Mouse (Mus musculus): ENCODE data around the gene Zswim3.
"Not testable (repeated sequence)": the region's sequence is repeated elsewhere in the genome, so short reads cannot be mapped to it uniquely, and the experiment has no call there.

Gene Zswim3

DNA sequence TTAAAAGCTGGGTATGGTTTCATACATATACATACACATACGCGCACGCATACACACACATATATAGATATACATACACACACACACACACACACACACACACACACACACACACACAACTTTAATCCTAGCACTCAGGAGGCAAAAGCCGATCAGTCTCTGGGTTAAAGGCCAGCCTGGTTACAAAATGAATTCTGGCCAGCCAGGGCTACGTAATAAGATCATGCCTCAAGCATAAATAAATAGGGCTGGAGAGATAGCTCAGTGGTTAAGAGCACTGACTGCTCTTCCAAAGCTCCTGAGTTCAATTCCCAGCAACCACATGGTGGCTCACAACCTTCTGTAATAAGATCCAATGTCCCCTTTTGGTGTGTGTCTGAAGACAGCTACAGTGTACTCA lies 50.7 kb downstream of the Zswim3 start:
- DNase-seq (ENCODE audit: low spot score in 2 of 2) = not testable (repeated sequence)

DNA sequence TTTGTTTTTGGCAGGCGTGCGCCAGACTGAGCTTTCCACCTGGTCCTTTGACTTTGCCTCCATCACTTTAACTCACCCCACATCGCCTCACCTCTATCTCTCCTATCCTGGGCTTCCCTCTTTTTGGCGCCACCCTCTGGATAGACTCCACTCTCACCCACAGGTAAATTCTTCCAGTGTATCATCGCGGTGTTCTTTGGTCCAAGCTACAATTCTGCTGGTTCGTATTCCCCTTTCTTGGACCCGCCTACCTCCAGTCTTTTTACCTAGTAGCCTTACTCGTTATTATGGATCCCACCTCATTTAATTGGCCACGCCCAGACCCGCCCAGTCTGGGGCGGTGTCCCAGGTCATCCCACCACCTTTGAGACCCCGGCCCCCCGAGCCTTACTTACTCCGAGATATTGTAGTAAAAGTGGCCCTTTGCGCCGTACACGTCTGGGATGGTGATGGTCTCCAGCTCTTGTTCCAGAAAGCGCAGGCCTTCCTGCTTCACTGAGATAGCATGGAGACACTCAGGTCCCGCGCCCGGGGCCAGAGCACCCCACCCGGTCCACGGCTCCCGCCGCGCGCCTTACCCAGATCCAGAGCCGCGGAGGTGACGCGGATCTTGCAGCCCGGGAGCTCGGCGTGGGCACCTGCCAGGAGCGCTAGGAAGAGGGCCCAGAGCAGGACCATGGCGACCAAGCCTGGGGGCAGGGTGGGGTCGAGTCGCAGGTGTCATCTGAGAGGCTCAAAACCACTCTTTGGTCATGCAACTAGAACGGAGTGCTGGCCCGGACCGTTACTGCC lies 51.6 kb downstream of the Zswim3 start:
- DNase-seq (ENCODE audit: low spot score in 2 of 2) = no peak

DNA sequence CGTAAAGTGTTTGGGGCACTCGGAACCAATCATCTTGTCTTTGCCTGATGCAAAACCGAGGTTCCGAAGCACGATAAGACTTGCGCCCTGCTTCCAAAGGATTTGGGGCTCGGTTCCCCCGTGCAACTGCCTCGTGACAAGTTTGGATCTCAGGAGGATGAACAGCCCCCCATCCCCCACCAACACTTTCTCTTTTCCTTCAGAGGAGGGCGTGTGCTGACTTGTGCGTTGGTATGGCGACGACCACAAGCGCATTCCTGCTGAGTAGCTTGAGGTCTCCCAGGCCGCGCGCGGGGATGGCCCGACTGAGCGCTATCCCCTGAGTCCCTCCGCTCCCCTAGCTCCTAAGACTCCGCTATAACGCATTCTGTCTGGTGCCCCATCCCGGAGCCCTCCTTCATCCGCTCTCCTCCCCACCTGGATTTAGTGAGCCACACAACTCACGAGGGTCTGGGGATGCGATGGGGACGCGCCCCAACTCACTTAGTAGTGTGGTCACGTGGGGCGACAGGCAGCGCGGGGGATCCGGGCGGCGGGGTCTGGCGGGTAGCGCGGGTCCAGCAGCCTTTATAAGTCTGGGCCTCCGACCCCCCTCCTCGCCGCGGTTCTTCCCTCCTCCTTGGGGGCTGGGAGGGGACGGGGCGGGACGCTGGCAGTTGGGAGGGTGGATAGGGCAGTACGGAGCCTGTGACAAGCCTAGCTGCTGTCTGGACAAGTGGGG lies 52.4 kb downstream of the Zswim3 start, which contains the start of gene Pltp:
TSS of gene Pltp (minus strand) at position 611 of the 721 bp plus-strand sequence.
- no peak for DNase-seq (ENCODE audit: low spot score in 2 of 2)

DNA sequence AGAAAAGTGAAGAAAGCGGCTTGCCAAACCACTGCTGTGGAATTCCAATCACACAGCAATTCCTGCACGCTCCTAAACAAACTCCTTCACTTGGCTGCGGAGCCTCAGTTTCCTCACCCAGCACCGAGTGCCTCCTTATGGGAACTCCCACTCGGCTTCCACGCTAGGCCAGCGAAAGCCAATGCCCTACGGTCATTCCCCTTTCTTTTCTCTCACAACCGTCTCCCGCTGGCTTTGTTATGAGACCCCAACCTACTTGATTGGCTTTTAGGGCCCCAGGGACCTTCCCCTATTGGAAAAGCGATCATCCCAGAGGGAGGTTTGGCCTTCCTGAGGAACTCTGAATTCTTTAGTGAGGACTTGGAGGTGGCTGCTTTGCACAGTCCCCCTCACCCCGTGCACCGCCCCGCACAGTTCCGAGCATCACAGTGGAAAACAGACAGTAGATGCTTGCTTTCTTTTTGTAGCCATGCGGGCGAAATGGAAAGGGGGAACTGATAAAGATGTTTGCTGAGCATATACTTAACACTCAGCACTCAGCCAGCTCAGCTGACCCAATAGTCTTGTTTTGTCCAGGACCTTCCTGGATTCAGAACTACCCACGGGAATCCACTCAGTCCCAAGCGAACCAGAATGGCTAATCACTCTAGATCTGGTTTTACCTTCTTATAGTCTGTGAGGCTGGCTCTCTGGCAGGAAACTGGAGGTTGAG lies 53.1 kb downstream of the Zswim3 start:
- no peak for DNase-seq (ENCODE audit: low spot score in 2 of 2)

- DNase-seq (ENCODE audit: low spot score in 2 of 2) = no peak
Observed at GRCm38 (mm10) chr2:164859155-164859554, 54.3 kb downstream of the Zswim3 start.

GRCm38 (mm10) chr2:164859640-164860432 lies 54.9 kb downstream of the Zswim3 start:
- DNase-seq (ENCODE audit: low spot score in 2 of 2) = no peak

DNA sequence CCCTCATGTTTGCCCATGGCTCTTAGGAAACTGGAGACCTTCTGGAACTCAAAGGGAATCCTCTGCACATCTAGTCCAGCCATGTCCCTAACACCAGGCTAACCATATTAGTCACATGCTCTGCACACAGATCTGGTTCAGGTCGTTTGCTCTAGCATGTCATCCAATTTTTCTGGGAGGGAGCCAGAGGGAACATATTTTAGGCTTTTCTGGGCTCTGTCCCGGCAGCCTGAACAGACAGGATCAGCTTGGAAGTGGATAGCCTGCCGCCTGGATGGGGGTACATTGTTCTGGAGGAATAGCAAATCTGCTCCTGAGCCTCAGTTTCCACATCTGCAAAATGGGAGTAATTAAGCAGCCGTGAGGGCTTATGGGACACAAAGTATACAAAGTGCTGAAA lies 56.2 kb downstream of the Zswim3 start:
- DNase-seq (ENCODE audit: low spot score in 2 of 2) = no peak

GRCm38 (mm10) chr2:164862179-164862861 lies 57.4 kb downstream of the Zswim3 start:
- DNase-seq (ENCODE audit: low spot score in 2 of 2) = no peak

DNA sequence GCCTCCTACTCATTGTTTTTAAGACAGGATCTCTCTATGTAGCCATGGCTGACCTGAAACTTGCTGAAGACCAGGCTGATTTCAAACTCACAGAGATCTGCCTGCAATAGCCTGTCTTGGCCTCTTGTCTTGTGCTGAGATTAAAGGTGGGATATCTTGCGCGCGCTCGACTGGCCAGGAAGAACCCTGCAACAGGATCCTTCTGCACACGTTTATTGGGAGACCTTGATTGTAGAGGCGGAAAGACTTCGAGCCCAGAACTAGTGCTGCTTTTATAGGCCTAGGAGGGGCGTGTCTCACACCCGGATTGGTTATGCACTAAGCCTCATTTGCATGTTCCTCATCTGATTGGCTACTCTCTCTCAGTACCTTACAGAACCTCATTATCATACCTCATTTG lies 58.5 kb downstream of the Zswim3 start:
- DNase-seq (ENCODE audit: low spot score in 2 of 2) = not testable (repeated sequence)

DNA sequence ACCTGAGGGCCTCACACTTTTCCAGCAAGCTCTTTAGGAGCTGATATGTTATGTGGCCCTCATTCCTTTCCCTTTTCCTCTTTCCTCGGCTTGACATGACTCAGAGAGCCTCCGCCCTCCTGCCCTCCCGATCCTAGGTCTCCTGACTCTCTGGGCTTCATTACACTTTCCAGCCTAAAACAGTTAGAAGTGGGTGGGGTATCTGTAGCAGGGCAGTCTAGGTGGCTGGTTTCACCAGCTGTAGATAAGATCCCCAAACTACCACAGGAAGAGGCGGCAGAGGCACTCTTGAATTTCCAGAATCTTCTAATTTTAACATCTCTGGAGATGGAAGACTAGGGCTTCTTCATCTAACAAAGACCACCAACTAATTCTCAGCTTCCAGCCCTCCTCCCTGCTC lies 59.7 kb downstream of the Zswim3 start:
- no peak for DNase-seq (ENCODE audit: low spot score in 2 of 2)

GRCm38 (mm10) chr2:164866741-164867551 lies 62.0 kb downstream of the Zswim3 start:
- no peak for DNase-seq (ENCODE audit: low spot score in 2 of 2)

DNA sequence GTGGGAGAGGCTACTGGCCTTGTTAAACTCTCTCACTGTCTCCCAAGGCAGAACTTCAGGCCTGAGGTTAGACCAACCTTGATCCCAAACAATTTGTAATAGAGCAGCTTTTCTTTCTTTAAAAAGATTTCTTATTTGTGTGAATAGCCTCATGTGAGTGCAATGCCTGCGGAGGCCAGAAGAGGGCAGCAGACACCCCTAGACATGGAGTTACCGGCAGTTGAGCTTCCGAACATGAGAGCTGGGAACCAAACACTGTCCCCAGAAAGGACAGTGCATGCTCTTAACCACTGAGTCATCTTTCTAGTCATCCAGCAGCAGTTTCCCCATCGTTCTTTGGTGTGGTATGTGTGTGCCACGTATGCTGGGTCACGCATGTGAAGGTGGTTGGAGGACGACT lies 62.7 kb downstream of the Zswim3 start:
- DNase-seq (ENCODE audit: low spot score in 2 of 2) = no peak

- no peak for DNase-seq (ENCODE audit: low spot score in 2 of 2)
Observed at GRCm38 (mm10) chr2:164868491-164868890, 63.6 kb downstream of the Zswim3 start.
